Mouse (Mus musculus) left cerebral cortex, postnatal 10 days (tissue): ENCODE measurements around the gene Dcun1d4. TPM values are rescaled to one million over a fixed set of nuclear protein-coding genes. Genes with fewer than 3 reads are reported as not detected.
A peak's percentile ranks its signal among the peaks of the same experiment; 100 is the strongest.

Source experiments
- DNase-seq, 2 experiments: peaks; one replicate each; pipeline ENCODE4 v3.0.0; 2021 to 2022; ENCODE audit warnings: low spot score in 2 of 2, mixed read lengths in 1 of 2; ENCODE audit errors: extremely low spot score in 1 of 2
- intact Hi-C: fragments of 180-260 bp; cut with DNase I; formaldehyde crosslinking; loops from one replicate; pipeline ENCODE4 v1.15.1; 2025
- total RNA-seq, 2 experiments: library from RNA; stranded (reverse); gene quantifications; 2 replicates each; pipeline ENCODE4 v1.2.3; 2021

The Dcun1d4 gene
- total RNA-seq, 2 experiments from 2014 or later = 102 to 110 TPM

DNA sequence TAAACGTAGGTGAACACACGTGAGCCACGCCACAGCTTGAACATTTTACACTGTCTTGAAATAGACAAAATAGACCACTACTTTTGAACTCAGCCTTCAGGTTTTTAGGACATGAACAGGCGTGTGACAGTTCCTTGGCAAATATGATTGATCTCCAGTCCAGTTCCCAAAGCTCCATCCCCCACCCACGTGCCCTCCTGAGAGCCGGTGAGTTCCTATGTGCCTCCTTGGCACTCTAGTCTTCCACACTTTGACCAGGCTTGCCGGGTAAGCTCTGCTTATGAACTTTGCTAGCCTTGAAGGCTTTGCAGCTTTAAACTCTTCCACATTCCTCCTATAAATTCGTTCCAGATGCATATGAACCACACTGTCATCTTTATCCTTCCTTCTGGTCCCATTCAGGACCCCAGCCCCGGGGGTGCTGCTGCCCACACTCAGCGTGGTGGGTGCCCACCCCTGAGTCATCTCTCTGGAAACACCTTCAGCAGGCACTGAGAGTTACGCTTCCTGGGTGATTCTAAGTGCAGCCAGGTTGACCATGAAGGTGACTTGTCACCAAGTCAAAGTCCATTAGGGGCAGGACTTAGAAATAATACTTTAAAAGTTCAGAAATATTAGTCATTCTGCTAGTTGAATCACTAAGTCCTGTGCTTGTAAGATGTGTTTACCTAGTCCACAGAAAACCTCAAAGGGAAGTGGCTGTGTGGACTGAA is 57.9 kb downstream of the Dcun1d4 start:
- intact Hi-C loops = loop anchor here (5.0 kb wide), 1 partner anchor 106 kb away; no protein-coding TSS in a partner anchor
- DNase-seq = no peak

DNA sequence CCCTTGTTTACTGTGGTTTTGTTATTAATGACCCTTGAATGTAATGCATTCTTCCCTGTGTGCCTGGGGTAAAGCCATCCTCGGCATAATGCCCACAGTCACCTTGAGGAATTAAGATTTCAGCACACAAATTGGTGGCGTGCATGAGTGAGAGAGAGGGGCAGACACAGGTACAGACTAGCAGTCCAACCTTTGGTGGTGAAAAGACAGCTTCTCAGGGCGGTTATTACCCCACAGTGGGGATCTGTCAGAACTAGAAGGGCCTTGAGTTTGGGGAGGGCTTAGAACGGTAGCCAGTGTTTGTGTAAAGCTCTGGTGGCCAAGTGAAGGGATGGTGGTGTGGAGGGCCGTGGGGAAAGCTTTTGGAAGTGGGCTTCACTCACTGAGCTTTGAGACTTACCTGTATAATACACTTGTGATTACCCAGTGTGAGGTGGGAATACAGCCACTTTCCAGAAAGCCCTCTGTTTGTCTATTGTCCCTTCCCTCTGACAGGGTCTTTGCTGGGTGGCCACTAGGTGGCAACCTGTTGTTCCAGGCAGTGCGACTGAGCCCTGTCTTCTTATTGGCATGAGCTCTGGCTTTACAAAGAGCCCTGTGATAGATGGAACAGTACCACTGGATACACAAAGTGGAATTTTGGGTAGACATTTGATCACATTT is 59.2 kb downstream of the Dcun1d4 start:
- peak; percentile 48 to 58 for DNase-seq
- intact Hi-C loops = loop anchor here (2.0 to 5.0 kb wide), 2 partner anchors 93 to 108 kb away; partner anchors contain the start of gene Lrrc66

DNA sequence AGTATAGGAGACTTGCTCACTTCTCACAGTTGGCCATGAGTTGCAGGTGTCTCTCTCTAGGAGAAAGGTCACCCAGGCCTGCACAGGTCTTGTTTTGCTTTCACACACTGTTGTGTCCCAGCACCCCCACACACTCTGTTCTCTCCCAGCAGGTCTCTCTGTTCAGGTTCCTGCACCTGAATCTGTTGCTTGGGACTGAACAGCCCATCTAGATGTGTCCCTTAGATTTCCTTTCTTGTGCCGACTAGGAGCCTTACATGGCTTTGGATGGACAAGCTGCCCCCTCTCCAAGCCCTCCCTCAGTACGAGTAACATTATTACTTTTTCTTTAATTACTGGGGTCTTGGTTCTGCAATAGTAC is 59.7 kb downstream of the Dcun1d4 start:
- intact Hi-C loops = loop anchor here (2.0 kb wide), 1 partner anchor 92 kb away; the partner anchor contains the start of gene Lrrc66
- DNase-seq = no peak

DNA sequence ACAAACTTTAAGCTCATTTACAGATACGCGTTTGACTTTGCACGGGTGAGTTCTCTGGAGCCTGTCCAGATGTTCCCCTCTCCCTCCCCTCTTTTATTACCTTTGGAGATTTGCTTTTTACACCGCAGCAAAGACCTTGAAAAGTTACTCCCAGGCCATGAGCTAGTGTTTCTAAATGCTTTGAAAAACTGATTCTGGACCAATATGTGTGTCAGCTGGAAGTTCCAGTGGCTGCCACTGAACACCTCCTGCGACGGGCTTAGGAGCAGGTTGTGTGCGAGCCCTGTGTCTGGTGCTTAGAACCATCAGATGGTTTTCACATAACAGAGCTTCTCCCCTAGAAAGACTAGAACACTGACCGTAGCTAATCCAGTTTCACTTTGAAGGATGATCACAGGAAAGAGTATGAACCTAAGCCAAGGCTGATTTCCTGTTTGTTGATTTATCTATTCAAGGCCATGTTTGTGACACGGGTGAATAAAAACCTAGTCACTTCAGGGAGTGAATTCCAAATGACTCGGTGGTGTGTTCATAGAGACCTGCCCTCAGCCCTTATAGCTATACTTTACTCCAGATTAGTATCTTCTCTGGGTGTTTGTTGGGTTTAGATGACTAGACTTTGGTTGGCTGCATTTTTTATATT is 63.4 kb downstream of the Dcun1d4 start:
- intact Hi-C loops = no loop called here
- no peak for DNase-seq

DNA sequence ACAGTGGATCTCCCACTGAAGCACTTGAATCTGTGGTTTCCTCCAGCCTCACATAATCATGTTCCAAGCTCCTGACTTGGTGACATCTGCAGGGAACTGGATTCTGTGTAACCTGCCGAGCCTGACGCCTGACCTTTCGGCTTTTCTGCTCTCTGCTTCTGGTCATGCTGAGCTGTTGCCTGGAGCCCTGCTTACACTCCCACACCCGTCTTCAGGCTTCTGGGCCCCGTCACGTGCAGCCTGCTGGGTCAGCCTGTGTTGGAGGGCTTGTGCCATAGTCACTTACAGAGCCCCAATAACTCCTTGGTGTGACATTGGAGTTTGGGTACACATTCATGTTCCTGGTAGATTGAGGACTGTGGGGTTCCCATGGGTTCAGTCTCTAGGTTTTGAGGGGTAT is 64.8 kb downstream of the Dcun1d4 start:
- intact Hi-C loops = no loop called here
- no peak for DNase-seq

GRCm38 (mm10) chr5:73547252-73547651 is 66.5 kb downstream of the Dcun1d4 start:
- intact Hi-C loops = no loop called here
- DNase-seq = no peak

DNA sequence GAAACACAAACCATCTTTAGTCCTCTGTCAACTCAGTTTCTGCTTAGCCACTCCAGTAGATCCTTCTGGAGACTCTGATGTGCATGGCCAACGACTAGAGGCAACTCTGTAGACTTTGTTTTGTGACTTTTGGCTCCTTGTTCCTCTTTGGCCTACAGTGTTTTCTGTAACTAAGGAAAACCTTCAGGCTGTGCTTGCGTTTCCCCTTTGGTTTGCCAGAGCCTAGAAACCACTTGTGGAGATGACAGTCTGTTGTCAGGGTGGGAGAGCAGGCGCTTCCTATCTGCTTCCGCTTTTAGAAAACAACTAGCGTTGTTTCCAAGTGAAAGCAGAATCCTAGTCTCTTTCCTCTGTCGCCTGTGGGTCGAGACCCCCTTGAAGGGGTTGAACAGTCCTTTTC is 67.4 kb downstream of the Dcun1d4 start:
- intact Hi-C loops = no loop called here
- no peak for DNase-seq

GRCm38 (mm10) chr5:73548838-73549237 is 68.0 kb downstream of the Dcun1d4 start:
- DNase-seq = no peak
- intact Hi-C loops = no loop called here

DNA sequence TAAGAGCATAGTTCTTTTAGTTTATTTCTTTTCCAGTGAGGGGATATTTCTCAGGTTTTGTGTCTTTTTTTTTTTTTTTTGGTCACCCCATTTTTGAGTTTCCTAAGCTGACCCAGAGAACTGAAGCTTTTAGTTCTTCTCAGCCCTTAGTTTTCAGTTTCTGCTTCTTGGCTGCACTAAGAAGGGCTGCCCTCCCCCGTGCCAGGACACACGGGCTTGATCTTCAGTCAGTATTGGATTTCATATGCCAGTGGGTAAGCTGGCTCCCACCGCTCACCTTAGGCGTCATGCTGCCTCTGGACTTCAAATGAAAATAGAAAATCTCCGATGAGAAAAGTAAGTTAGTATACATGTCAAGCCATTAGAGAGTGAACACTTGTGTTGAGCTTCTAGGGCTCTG is 71.0 kb downstream of the Dcun1d4 start:
- no peak for DNase-seq
- intact Hi-C loops = no loop called here

- no peak for DNase-seq
- intact Hi-C loops = no loop called here
Measured at GRCm38 (mm10) chr5:73553903-73554302, 73.1 kb downstream of the Dcun1d4 start.

DNA sequence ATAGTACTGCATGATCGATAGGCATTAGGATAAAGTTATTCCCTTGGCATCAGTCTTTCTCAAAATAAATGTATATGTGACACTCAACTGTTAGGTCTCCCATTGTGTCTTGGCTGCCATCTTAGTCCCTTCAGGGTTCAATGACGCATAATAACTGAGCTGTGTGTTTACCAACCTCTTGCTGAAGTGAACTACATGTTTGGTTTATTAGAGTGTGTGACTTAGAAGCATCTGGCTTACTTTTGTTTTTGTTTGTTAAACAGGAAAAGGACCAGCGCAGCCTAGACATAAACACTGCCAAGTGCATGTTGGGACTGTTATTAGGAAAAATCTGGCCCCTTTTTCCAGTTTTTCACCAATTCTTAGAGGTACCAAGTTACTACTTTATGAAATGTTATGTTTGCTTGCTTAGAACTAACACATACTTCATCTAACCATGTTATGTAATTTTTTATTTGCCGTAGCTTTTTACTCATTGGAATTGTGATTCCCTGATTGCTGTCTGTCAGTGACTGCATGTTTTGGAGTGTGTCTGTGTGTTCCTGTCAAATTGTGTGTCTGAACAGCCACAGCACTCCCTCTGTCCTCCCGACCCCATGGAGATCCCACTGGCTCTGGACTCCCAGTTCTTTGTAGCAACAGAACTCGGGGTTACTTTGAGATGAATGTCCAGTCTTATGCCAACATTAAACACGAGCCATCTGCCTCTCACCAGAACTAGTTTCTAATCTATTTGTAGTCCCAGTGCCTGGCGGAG is 74.5 kb downstream of the Dcun1d4 start:
- DNase-seq = no peak
- intact Hi-C loops = no loop called here

GRCm38 (mm10) chr5:73556733-73557425 is 76.1 kb downstream of the Dcun1d4 start:
- intact Hi-C loops = no loop called here
- no peak for DNase-seq

GRCm38 (mm10) chr5:73558756-73559155 is 78.0 kb downstream of the Dcun1d4 start:
- intact Hi-C loops = no loop called here
- no peak for DNase-seq

- no peak for DNase-seq
- intact Hi-C loops = no loop called here
Measured at GRCm38 (mm10) chr5:73564038-73564437, 83.2 kb downstream of the Dcun1d4 start.

GRCm38 (mm10) chr5:73566119-73566518 is 85.3 kb downstream of the Dcun1d4 start:
- no peak for DNase-seq
- intact Hi-C loops = no loop called here

- DNase-seq = no peak
- intact Hi-C loops = no loop called here
Measured at GRCm38 (mm10) chr5:73566892-73567291, 86.1 kb downstream of the Dcun1d4 start.

DNA sequence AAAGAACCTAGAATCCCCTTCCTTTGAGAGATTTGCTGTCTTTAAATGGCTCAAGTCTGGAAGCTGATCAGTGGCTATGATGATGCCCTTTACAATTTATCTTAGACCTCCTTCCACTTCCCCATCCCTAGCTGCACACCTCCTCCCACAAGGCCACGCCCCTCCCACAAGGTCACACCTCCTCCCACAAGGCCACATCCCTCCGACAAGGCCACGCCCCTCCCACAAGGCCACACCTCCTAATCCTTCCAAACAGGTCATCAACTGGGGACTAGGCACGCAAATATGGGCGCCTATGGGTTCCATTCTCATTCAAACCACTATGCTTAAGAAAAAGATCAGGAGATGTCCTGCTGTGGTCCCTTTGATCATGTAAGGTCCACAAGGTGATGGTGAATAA is 88.4 kb downstream of the Dcun1d4 start:
- intact Hi-C loops = no loop called here
- DNase-seq = no peak

- no peak for DNase-seq
- intact Hi-C loops = no loop called here
Measured at GRCm38 (mm10) chr5:73571395-73572156, 90.8 kb downstream of the Dcun1d4 start.
